Mouse (Mus musculus): ENCODE measurements around the gene Xrcc3. TPM values are rescaled to one million over a fixed set of nuclear protein-coding genes. Genes with fewer than 3 reads are reported as not detected.

The Xrcc3 gene
- polyA plus RNA-seq, 1 experiment: 3.6 TPM

DNA sequence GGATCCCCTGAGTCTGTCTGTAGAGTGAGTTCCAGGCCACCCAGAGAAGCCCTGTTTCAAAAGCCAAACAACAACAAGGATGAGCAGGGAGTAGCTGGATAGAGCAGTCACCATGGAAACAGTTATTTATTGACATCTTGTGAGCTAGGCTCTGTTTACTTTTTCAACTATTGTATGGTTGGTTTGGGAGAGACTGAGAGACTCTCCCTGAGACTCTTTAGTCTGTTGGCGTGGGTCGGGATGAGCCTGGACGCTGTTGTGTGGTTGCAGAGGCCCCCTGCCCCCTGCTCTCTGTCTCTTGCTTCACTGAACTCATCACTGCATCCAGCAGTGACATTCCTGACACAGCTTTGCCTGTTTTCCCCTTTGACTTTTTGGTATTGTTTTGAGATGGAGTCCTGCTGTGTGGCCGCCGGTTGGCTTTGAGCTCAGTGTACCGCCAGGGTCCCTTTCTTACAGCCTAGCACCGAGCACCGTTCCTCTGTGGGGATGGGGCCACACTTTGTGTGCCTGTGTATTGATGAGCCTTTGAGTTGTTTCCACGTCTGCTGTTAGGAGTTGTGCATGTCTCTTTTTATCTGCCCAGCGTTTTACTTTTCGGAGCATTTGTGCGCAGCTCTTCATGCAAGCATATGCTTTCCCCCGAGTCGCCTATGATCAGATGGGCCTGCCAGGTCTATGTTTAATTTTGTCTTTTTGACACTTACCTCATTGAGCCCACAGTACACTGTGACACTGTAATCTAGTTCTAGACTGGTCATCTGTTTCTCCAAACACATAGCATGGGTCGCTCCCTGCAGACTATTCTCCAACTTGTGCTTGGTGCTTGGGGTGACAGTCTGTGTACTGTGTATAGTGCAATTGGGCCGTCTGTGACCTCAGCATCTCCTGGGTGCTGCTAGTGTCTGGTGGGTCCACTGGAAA is 47.1 kb downstream of the Xrcc3 start:
- TF ChIP-seq POLR2A (IDR thresholded peaks at IDR 0.05; ENCODE audit: borderline replicate concordance, low read depth, low read length) (no peak), CTCF (IDR thresholded peaks at IDR 0.05; ENCODE audit: low read depth, low read length) (no peak)
- Histone ChIP-seq H3K4me1 (ENCODE audit: control insufficient read depth, insufficient read depth, low read length) (peaks cover 21% of the 10 kb centered on the region), H3K4me3 (ENCODE audit: insufficient read depth, low read length) (no peak overlapping the region), H3K27ac (ENCODE audit: insufficient read depth, low read depth, low read length) (no peak overlapping the region)

DNA sequence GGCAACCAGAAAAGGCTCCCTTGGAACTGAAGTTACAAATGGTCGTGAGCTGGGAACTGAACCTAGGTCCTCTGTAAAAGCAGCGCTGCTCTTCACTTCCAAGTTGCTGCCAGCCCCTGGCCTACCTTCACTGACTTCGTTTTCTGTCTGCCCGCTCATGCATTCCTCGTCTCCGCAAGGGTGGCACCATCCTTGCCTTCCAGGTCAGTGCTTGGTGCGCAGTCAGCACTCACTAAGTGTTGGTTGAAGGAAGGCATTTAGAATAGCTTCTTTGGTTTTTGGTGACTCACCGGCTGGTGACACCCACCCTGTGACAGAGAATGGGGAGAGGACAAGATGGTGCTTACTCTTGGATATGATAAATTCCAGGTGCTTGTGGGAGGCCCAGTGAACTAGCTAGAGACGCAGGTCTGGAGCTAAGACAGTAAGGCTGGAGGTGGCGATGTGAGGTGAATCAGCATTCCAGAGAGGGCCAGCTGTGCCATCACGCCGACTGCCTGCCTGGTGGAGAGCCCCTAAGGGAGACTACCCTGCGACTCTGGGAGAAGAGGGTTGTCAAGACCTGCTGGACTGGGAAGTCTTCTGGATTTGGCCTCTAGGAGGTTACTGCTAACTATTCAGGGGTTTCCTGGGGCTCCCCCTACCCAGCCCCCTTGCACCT is 50.9 kb downstream of the Xrcc3 start:
- Histone ChIP-seq H3K27ac (ENCODE audit: insufficient read depth, low read depth, low read length) (no peak overlapping the region), H3K4me1 (ENCODE audit: control insufficient read depth, insufficient read depth, low read length) (peaks cover 31% of the 10 kb centered on the region), H3K4me3 (ENCODE audit: insufficient read depth, low read length) (no peak overlapping the region)
- TF ChIP-seq POLR2A (IDR thresholded peaks at IDR 0.05; ENCODE audit: borderline replicate concordance, low read depth, low read length) (no peak), CTCF (IDR thresholded peaks at IDR 0.05; ENCODE audit: low read depth, low read length) (no peak)

DNA sequence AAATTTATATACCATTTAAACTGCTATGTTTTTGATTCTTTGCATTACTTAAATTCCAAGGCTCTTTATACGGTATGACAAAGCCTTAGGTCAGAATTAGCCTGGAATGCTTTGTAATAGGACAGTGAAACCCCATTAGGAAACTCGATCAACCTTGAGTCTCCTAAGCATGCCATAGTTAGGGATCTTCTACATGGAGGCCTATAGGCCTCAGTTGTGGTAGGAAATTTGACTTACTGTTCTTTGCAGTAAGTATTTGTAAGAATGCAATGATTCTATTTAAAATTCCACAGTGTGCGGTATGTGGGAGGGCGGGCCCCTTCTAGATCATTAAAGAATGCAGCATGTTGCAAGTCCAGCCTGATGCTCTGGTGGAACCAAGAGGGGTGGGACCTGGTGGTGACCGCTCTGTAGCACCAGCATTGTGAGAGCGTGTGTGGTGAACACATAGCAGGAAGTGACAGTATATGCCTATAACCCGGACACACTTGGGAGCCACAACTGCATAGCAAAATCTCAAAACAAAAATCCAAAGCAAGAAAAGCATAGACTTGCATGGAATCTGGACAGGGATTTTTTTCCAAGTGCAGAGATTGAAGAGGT is 53.3 kb downstream of the Xrcc3 start:
- Histone ChIP-seq H3K4me3 (ENCODE audit: insufficient read depth, low read length) (peak overlapping the region; percentile 0; the same call in 1 of the 2 replicates), H3K27ac (ENCODE audit: insufficient read depth, low read depth, low read length) (no peak overlapping the region), H3K4me1 (ENCODE audit: control insufficient read depth, insufficient read depth, low read length) (peaks cover 22% of the 10 kb centered on the region)
- TF ChIP-seq CTCF (IDR thresholded peaks at IDR 0.05; ENCODE audit: low read depth, low read length): no peak
- no peak for TF ChIP-seq POLR2A (IDR thresholded peaks at IDR 0.05; ENCODE audit: borderline replicate concordance, low read depth, low read length)

- peak overlapping the region; percentile 92 for H3K4me3 ChIP-seq (ENCODE audit: insufficient read depth, low read length)
- peaks cover 29% of the 10 kb centered on the region for H3K4me1 ChIP-seq (ENCODE audit: control insufficient read depth, insufficient read depth, low read length)
- TF ChIP-seq CTCF (IDR thresholded peaks at IDR 0.05; ENCODE audit: low read depth, low read length): no peak
- no peak for TF ChIP-seq POLR2A (IDR thresholded peaks at IDR 0.05; ENCODE audit: borderline replicate concordance, low read depth, low read length)
- peak overlapping the region; percentile 38 for H3K27ac ChIP-seq (ENCODE audit: insufficient read depth, low read depth, low read length)
These were observed 54.3 kb downstream of the Xrcc3 start for GRCm38 (mm10) chr12:111759176-111760061.

DNA sequence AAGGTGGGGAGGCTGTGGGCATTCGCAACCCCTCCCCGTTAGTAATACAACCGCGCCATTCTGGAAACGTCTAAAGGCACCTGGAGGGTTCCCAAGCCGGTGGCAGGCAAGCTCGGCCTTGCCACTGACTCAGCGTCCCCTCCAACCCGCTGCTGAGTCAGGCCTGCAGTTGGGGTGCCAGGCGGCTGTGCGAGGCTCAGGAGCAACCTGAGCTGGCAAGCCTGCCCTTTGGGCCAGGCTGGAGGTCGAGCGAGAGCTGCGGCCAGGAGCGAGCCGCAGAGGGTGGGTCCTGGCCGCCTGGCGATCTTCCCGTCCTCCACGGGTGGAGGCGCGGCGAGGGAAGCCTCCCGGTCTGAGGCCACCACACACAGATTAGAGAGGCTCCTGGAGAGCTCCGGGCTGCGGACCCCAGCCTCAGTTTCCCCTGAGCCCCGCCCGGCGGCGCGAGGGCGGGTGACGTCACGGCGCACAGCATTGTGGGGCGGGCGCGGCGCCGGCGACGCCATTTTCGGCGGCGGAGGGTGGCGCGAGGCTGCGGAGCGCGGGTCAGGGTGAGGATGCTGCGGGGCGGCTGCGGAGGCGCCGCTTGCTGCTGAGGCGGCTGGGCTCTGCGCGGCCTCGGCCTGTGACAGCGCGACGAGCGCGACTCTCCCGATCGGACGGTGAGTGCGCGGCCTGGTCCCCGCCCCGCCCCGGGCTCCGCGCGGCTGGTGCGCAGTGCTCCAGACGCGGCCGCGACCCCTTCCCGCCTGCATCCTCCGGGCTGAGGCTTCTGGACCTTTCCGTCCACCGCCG is 55.1 kb downstream of the Xrcc3 start, which contains the start of gene Klc1:
Gene Klc1 (plus strand): TSS at position 469 of the 795 bp plus-strand sequence.
- H3K4me1 ChIP-seq (ENCODE audit: control insufficient read depth, insufficient read depth, low read length): peaks cover 34% of the 10 kb centered on the region

GRCm38 (mm10) chr12:111757561-111758325 is 55.9 kb downstream of the Xrcc3 start:
- Histone ChIP-seq H3K4me3 (ENCODE audit: insufficient read depth, low read length) (peak overlapping the region; percentile 92), H3K27ac (ENCODE audit: insufficient read depth, low read depth, low read length) (no peak overlapping the region), H3K4me1 (ENCODE audit: control insufficient read depth, insufficient read depth, low read length) (peaks cover 41% of the 10 kb centered on the region)
- TF ChIP-seq CTCF (IDR thresholded peaks at IDR 0.05; ENCODE audit: low read depth, low read length): no peak
- no peak for TF ChIP-seq POLR2A (IDR thresholded peaks at IDR 0.05; ENCODE audit: borderline replicate concordance, low read depth, low read length)

More for the DNA sequence above, 55.1 kb downstream of the Xrcc3 start, which contains the start of gene Klc1:
- Histone ChIP-seq H3K4me3 (ENCODE audit: insufficient read depth, low read length) (peak within 1 kb of the TSS; percentile 92), H3K27ac (ENCODE audit: insufficient read depth, low read depth, low read length) (peak within 1 kb of the TSS; percentile 57)
- no peak for TF ChIP-seq CTCF (IDR thresholded peaks at IDR 0.05; ENCODE audit: low read depth, low read length)
- peak; percentile 66; the same call in 1 of the 2 replicates for TF ChIP-seq POLR2A (IDR thresholded peaks at IDR 0.05; ENCODE audit: borderline replicate concordance, low read depth, low read length)

GRCm38 (mm10) chr12:111756698-111757082 is 57.0 kb downstream of the Xrcc3 start:
- TF ChIP-seq POLR2A (IDR thresholded peaks at IDR 0.05; ENCODE audit: borderline replicate concordance, low read depth, low read length): no peak
- no peak for TF ChIP-seq CTCF (IDR thresholded peaks at IDR 0.05; ENCODE audit: low read depth, low read length)
- H3K4me3 ChIP-seq (ENCODE audit: insufficient read depth, low read length): no peak overlapping the region
- peaks cover 39% of the 10 kb centered on the region for H3K4me1 ChIP-seq (ENCODE audit: control insufficient read depth, insufficient read depth, low read length)
- no peak overlapping the region for H3K27ac ChIP-seq (ENCODE audit: insufficient read depth, low read depth, low read length)
